Mouse (Mus musculus) gastrocnemius, postnatal 36 days (tissue): ENCODE measurements around the gene Slc15a3. TPM values are rescaled to one million over a fixed set of nuclear protein-coding genes. Genes with fewer than 3 reads are reported as not detected.
A peak's percentile ranks its signal among the peaks of the same experiment; 100 is the strongest.

Experiments used
- DNase-seq, 2 experiments: peaks; one replicate each; pipeline ENCODE4 v3.0.0; 2022
- intact Hi-C: fragments of 180-260 bp; cut with DNase I; formaldehyde crosslinking; loops from one replicate; pipeline ENCODE4 v1.15.1; 2025
- total RNA-seq, 2 experiments: library from RNA; stranded (reverse); gene quantifications; 2 replicates each; pipeline ENCODE4 v1.2.3; 2021

Slc15a3 gene
- total RNA-seq, 2 experiments from 2014 or later = 0.42 to 0.43 TPM

DNA sequence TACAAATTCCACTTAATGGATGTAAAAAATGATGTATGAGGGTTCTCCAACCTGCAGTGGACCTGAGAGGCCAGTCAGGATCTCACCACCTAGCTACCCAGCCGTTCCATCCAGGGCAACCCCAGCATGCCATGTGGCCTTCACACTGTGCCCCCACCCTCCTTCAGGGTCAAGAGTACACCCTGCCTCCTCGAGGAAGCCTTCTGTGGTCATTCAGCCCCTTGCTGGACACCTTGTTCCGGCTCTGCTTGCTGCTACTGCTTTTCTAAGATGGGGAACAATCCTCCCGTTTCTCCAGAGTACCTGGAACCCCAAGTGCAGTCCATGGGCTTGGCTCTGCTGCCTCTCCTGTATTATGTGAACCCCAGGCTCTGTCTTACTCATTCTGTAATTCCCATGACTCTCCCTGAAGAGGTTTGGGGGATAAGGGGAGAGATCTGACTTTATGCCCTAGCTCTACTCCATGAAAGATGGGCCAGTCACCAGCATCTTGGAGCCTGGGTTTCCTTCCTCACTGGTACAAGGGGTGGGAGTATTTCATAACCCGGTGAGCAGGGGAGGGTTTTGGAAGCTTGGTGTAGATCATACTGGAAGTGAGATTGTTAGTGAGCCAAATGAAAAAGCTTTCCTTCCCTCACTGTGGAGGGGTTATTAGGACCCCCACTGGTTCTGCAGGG lies 28.6 kb downstream of the Slc15a3 start:
- no peak for DNase-seq
- intact Hi-C loops = no loop called here

DNA sequence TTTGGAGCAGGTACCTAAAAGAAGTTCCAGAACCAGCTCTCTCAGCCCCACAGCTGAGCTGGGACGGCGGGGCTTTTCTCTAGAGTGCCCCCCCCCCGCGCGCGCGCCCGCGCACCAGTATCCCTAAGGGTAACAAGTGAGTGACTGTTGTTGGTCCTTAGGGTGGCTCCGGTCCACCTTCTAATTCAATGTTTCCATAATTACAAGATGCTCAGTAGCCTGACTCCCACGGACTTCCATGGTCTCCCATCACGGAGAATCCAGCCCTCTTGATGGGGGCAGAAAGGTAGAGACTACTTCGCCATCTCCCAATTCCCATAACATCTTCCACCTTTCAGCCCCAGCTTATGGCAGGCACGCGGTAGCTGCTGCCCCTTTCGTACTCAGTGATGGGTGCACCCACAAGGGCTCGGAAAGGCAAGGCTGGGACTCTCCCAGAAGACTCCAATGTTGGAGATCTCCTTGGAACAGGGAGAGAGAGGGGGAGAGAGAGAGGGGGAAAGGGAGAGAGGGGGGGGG lies 29.2 kb downstream of the Slc15a3 start:
- no peak for DNase-seq
- intact Hi-C loops = no loop called here

DNA sequence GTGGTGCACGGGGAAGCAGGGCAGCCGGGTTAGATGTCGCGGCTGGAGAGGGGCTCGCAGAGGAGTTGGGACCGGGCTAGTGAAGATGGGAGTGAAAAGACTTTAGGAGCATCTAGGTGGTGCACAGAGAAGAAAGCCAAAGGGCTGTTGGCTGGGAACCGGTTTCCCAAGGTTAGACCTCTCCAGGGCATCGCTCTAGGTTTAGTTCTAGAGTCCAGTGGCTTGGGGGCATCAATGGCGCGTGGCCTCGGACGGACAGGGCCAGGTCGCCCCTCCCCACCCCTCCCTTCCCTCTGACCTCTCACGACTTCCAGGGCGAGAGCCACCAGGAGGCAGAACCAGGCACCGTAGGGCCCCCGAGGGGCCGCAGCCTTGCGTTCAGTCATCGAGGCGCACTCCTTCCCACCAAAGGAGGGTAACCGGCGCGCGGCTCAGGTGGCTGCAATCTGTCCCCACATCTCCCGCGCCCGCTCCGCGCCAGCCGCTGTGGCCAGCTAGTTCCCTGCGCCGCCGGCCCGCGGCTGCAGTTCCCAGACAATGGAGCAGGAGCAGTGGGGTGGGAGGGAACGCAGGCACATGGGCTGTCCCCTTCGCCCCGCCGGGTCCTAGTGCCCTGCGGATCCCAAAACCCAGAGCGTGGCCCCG lies 29.8 kb downstream of the Slc15a3 start:
- intact Hi-C loops = no loop called here
- peak; percentile 59 to 62 for DNase-seq

DNA sequence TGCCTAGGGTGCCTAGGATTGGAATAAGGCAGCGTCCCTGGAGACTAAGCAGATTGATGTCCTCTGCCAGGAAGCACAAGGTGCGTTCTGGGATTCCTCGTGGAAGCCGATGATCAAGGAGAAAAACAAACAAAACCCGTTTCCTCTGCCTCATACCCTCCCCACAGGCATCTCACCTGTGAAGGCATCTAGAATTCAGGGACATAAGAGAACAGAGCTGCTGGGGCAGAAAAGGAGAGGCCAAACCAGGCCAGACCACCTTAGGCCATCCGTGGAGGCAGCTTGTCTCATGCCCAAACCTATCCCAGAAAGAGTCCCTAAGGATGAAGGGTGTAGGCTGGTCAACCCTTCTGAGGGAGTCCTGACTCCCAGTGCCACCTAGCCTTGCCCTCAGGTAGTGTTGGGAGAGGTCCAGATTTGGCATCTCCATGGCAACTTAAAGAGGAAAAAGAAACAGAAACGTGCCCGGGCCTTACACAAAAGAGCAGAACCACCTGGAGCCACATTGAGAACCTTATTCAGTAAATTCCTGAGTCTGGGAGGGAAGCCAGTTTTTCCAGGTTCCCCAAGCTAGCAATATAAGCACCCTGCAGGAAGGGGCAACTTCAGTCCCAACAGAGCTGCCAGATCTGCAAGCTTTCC lies 30.5 kb downstream of the Slc15a3 start, which contains the start of gene Tmem132a:
Gene Tmem132a (minus strand): TSS at position 55 of the 642 bp plus-strand sequence.
- intact Hi-C loops = no loop called here
- DNase-seq = no peak

DNA sequence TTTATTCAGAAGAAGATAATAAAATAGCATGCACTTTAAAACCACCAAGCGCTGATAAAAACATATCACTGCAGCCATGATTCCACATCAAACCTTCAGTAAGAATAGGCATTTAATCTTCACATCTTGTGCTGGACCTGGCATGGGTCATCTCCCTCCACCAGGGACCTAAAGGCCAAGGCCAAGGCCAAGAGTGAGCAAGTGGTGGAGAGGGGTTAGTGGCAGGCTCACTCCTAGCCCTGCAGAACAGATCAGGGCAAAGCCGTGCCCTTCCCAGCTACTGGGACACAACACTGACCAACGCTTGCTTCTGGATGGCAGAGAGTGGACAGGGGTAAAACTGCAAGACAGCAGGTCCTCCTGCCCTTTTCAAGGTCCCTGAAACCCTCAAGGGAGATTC lies 31.1 kb downstream of the Slc15a3 start:
- intact Hi-C loops = no loop called here
- no peak for DNase-seq

DNA sequence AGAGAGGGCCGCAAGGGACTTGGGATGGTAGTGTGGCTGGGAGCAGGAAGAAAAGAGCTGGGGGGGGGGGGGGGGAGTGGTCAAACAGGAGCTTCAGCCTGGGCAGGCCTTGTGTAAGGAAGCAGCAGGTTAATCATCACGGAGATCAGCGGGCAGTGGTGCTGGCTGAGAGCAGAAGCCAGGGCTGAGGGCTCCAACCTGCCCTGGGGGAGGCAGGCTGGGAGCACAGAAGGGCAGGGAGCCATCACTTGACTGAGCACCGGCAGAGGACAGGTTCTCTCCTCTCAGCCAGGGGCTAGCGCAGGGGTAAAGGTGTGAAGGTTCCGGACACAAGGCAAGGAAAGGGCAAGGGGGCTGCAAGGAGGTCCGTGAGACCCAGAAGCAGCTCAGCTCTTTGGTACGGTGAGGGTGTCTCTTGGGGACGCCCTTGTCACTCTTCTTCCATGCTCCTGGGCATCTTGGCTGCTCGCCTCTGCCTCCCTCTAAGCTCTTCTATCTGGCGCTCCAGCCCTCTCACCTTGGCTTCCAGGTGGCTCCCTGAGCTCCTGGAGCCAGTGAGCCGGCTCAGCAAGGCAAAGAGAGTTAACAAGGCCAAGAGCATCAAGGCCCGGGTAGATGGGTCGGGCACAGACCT lies 31.9 kb downstream of the Slc15a3 start:
- intact Hi-C loops = no loop called here
- DNase-seq = no peak

DNA sequence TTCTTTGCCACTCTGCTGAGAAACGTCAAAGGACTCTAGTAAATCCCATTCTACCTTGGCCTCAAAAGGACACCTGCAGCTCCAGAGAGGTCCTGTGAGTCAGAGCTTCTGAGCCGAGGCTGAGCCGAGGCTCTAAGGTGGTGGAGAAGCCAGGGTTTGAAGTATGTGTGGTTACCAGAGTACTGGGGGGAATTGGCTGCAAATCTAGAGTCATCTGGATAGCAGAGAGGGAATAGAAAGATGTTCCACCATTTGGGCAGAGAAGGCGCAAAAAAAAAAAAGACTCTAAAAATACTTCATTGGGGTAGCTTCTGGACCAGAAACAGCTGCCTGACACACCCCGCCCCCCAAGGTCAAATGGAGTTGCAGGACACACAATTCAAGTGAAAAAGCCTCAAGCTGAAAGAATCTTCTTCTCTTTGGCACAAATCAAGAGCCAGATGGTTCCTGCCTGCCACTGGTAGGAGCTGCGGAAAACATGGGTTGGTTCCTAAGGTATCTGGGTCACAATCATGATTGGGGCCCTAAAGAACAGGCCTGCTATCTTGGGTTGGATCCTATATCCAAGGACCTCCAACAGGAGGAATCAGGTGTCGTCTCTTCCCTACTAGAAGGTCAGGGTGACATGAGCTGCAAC lies 38.8 kb downstream of the Slc15a3 start:
- intact Hi-C loops = no loop called here
- no peak for DNase-seq

DNA sequence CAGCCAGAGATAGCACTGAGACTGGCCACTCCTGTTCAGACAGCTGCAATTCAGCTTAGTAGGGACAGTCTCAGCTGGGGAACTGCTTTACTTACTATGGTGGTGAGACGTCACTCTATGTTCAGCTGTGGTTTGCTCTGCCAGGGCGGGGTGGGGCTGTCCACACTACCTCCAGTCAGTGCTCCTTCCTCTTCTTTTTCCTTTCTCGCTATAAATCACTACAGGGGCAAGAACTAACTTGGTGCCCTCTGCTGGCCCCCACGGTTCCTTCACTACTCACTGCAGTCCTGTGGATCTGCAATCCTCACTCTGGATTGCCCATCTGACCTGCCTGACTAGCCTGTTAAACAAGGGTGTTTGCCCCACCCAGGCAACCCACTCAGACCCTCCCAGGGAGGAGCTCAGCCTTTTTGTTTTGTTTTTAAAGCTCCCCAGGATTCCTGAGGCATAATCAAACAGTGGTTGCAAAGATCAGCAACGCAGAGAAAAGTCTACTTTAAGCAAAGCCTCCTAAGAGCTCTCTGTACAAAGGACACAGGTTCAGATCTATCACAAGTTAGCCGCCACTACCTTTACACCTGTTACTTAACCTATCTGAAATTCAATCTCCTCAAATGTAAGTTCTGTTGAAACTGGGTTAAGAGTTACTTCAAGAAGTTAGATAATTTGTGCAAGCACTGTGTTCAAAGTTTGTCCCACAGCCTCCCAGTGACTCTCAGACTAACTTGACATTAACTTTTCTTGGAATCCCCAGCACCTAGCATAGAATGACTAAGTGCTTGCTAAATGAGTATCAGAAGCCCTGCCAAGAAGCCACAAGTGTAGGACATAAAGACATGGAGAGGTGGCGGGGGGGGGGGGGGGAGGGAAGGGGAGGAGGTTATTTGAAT lies 40.8 kb downstream of the Slc15a3 start:
- peak; percentile 51 to 57 for DNase-seq
- intact Hi-C loops = loop anchor here (2.0 kb wide), 2 partner anchors 14 to 72 kb away; partner anchors contain the start of gene Prpf19

DNA sequence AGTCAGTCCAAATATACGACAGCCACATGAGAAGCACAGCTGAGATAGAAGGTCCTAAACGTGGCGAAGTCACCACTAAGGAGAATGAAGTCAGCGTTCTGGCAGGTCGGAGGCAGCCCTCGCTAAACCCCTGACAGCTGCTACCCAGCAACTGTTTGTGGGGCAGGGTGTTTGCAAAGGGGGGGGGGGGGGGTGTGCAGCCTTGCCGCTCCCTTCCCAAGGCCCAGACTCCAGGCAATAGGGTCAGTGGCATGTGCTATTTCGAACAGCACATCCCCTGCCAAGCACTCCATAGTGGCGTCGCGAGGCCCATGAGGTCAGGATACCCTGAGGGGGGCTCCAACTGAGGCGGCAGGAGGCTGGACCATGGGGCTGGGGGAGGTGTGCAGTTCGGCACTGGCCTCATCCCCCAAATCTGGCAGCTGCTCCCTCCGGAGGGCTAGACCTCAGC lies 41.5 kb downstream of the Slc15a3 start:
- DNase-seq = no peak
- intact Hi-C loops = loop anchor here (2.0 kb wide), 2 partner anchors 14 to 72 kb away; partner anchors contain the start of gene Prpf19

DNA sequence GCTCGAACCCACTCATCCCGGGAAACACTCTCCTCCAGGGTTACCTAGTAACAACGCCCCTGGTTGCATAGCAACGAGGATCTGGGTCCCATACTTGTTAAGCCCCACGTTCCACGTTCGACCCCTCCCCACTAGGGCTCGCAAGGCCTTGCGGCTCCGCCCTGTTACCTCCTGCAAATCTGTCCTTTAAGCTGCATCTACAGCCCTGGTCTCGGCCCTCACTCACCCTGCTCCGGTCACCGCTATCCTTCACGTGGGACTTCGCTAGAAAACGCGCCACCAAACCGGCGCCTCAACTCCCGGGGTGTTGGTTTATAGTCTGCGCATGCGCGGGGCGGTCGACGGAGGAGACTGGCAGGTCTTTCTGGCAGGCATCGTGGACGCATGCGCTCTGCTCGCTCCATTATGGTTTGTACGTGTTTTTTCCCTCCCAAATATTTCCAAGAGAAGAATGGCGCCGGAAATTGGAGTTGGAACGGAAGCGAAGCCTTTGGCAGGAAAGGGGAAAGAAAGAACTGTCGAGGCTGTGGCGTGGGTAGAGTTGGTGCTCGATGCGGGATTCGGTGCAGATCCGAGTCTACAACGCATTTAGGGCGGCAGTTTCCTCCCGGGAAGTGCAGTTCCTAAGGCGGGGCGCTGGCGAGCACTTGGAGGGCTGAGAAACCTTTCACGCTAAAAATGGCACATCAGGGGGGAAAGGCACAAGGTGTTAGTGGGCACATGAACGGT lies 42.1 kb downstream of the Slc15a3 start, which contains the start of gene Tmem109:
Gene Tmem109 (minus strand): TSS at position 576 of the 729 bp plus-strand sequence.
- intact Hi-C loops = loop anchor here (2.0 kb wide), 2 partner anchors 13 to 71 kb away; partner anchors contain the start of gene Prpf19
- peak; percentile 85 to 92 for DNase-seq

DNA sequence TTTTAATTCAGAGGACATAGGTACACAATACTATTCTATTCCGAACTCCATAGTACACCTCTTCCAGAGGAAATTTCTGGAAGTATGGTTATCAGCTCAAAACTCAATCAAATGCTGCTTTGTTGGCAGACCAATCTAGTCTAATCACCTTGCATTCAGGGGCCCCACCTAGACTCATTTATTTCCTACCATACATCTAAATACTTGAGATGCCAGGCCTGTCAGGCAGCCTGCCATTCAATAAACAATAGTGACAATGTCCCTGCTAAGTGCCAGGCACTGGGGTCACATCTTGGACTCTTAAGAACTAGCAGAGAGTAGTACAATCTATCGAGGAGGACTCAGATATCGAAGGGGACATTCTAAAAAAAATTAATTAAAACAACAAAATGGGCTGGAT lies 52.7 kb downstream of the Slc15a3 start:
- no peak for DNase-seq
- intact Hi-C loops = no loop called here

DNA sequence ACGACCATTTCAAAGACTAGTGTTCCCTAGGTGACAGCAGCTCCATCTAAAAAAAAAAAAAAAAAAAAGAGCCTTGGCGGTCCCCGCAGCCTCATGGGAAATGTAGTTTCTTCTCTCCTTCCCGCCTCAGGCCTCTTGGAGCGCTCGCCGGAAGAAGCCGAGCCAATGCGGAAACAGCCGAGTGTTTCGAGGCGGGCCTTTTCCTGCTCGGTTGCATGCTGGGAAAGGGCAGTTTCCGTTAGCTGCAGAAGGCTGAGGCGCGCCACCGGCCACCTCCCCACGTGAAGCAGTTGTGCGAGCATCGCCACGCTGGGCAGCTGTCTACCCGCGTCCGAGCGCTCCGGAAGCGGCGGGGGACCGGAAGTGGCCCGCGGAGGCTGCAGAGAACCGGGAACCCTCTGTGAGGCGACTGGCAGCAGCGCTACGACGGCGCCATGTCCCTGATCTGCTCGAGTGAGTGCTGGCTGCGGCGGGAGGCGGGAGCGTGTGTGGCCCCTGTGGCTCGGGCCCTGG lies 55.5 kb downstream of the Slc15a3 start, which contains the start of gene Prpf19:
Gene Prpf19 (plus strand): TSS at position 216 of the 513 bp plus-strand sequence.
- peak; percentile 95 for DNase-seq
- intact Hi-C loops = loop anchor here (2.0 kb wide), 1 partner anchor 14 kb away; no protein-coding TSS in a partner anchor

DNA sequence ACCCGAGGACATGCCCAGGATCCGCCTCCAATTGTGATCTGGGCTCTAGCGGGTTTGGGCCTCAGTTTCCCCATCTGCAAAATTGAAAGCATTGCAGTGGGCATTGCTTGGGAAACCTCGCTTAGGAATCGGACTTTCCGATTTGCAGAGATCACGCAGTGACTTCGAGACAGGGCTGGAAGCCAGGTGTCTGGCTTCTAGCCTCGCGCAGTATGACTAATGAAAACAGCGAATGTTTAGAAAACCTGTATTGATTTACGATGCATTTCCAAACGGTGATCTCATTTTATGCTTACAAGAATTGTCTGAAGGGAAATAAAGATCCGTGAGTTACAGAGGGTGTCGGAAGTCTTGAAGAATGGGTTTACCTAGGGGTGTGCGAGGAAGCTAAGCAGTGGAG lies 56.2 kb downstream of the Slc15a3 start:
- intact Hi-C loops = loop anchor here (2.0 kb wide), 1 partner anchor 15 kb away; no protein-coding TSS in a partner anchor
- no peak for DNase-seq

DNA sequence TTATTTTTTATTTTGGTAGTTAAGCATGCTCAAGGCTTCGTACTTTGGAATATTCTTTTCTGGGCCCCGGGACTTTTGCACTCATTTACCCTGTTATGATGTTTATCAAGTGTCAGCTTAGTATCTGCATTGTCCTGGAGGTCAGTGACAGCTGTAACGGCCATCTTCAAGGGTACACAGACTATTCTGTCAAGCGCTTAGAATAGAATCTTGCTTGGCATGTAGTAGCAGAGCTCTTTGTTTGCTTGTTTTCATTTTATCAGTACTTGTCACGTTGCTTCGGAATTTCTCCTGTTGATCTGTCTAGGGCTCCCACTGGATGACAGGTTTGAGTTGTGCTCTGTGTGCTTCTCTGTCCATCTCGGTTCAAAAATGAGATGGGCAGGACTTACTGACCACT lies 57.3 kb downstream of the Slc15a3 start:
- DNase-seq = no peak
- intact Hi-C loops = no loop called here

DNA sequence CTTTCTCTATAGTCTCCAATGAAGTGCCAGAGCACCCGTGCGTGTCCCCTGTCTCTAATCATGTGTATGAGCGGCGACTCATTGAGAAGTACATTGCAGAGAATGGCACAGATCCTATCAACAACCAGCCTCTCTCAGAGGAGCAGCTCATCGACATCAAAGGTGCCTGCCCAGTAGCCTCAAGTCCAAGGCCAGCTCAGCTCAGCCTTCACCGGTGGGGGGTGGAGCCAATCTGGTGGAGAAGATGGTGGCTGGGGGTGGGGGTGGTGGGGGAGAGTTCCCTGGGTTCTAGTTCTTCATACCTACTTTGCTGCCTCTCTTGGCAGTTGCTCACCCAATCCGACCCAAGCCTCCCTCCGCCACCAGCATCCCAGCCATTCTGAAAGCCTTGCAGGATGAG lies 58.0 kb downstream of the Slc15a3 start:
- DNase-seq = no peak
- intact Hi-C loops = no loop called here

DNA sequence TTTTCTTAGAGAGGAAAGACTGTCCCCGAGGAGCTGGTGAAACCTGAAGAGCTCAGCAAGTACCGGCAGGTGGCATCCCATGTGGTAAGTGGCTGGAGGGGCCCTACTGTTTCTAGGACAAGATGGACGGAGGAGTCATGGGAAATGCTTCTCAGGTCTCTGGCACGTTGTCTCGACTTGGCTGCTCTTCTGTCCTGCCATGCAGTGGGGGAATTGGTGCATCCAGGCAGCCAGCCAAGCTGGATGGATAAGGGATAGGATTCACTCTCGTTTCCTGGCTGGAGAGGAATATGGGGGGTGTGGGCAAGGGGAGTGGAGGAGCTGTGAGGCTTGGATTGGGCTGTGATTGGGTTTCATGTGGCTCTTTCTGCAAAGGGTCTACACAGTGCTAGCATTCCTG lies 60.8 kb downstream of the Slc15a3 start:
- DNase-seq = peak; percentile 38 to 46
- intact Hi-C loops = no loop called here

DNA sequence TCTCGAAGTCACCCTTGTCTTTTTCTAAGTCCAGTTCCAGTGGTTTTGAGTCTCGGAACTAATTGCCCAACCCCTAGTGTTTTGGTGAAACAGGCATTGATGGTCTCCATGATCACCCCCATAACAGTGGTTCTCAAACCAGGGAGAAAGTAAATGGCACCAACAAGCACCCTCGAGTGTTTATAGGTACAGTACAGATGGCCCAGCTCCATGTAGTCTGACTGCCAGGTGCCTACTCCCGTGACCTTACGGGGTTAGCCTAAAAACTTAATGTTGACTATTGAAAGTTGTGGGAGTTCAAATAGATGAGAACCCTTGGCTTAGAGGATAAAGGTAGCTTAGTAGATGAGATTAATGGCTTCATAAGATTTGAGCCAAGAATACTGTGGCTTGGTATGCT lies 61.5 kb downstream of the Slc15a3 start:
- no peak for DNase-seq
- intact Hi-C loops = no loop called here

DNA sequence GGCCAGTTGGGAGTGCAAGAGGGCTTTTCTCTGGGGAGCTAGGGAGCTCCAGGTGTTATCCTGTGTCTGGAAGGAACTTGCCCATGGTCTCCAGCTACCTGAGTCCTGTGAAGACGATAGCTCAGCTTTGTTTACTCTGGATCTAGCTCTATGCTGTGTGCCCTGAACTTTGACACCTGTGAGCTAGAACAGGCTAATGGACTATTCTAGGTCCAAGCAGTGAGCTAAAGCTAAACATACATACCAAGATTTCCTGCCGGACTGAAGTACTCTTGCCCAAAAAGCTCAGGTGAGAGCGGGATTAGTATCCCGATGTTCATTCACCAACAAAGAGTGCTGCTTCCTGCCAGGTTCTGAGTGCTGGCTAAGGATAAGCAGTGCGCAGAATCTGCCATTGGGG lies 65.0 kb downstream of the Slc15a3 start:
- intact Hi-C loops = no loop called here
- DNase-seq = no peak
